Mouse (Mus musculus): ENCODE data around the gene 4930455H04Rik. TPM values are rescaled to one million over a fixed set of nuclear protein-coding genes. Genes with fewer than 3 reads are reported as not detected.

Gene 4930455H04Rik
- polyA plus RNA-seq, 1 experiment from 2014 or later, result not detected

- Histone ChIP-seq H3K9ac (replicated peaks; ENCODE audit: low read length) (no peak overlapping the region), H3K36me3 (ENCODE audit: insufficient read depth, low read length) (no peaks in the 10 kb centered on the region), H3K4me2 (replicated peaks; ENCODE audit: low read depth, low read length) (no peak overlapping the region), H3K9me3 (ENCODE audit: low read length) (no peaks in the 10 kb centered on the region), H3K4me1 (ENCODE audit: insufficient read depth, low read length) (no peaks in the 10 kb centered on the region), H3K4me3 (ENCODE audit: low read length) (no peak overlapping the region), H3K27ac (ENCODE audit: low read length) (no peak overlapping the region), H3K27me3 (ENCODE audit: insufficient read depth, low read length) (no peaks in the 10 kb centered on the region)
- ATAC-seq (ENCODE audit: low FRiP score, low TSS enrichment), result no peak
- 81% methylated on average over 7 of the region's 7 CpGs for WGBS
These were observed 53.8 kb downstream of the 4930455H04Rik start for GRCm38 (mm10) chr3:117021907-117022306.

DNA sequence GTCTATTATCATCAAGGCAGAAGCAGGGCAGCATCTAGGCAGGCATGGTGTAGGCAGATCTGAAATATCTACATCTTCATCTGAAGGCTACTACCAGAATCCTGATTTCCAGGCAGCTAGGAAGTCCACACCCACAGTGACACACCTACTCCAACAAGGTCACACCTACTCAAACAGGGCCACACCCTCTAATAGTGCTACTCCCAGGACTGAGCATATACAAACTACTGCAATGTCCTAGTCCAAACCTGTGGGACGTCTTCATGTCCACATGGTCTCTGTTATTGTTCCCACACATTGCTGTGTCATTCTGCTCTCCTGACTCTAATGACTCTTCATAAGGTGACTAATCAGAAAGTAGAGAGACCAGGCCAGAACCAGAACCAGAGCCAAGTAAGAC lies 56.0 kb downstream of the 4930455H04Rik start:
- Histone ChIP-seq H3K4me1 (ENCODE audit: insufficient read depth, low read length) (no peaks in the 10 kb centered on the region), H3K36me3 (ENCODE audit: insufficient read depth, low read length) (no peaks in the 10 kb centered on the region), H3K4me2 (replicated peaks; ENCODE audit: low read depth, low read length) (no peak overlapping the region), H3K4me3 (ENCODE audit: low read length) (no peak overlapping the region), H3K9ac (replicated peaks; ENCODE audit: low read length) (no peak overlapping the region), H3K27me3 (ENCODE audit: insufficient read depth, low read length) (no peaks in the 10 kb centered on the region), H3K27ac (ENCODE audit: low read length) (no peak overlapping the region), H3K9me3 (ENCODE audit: low read length) (no peaks in the 10 kb centered on the region)
- 58% methylated on average over 1 of the region's 1 CpGs for WGBS
- ATAC-seq (ENCODE audit: low FRiP score, low TSS enrichment), result no peak

DNA sequence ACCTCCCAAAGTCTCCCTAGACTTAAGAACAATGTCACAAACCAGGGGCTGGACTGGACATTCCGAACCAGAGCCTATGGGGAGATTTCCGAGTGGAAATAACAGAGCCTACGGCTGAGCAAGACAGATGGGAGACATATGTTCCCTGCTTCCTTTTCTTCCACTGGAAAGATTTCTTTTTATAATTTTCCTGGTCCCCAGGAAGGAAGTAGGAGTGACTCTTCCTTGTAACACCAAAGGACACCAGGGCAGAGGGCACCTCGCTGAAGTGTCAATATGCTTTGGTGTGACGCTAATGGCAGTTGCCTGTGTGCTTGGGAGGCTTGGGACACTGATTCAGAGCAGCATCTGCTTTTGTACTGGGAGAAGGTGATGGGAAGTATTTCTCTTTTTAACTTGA lies 56.5 kb downstream of the 4930455H04Rik start:
- H3K4me1 ChIP-seq (ENCODE audit: insufficient read depth, low read length), result no peaks in the 10 kb centered on the region
- 60% methylated on average over 5 of the region's 5 CpGs for WGBS
- ATAC-seq (ENCODE audit: low FRiP score, low TSS enrichment), result no peak
- H3K4me2 ChIP-seq (replicated peaks; ENCODE audit: low read depth, low read length), result no peak overlapping the region
- H3K9ac ChIP-seq (replicated peaks; ENCODE audit: low read length), result no peak overlapping the region
- no peaks in the 10 kb centered on the region for H3K27me3 ChIP-seq (ENCODE audit: insufficient read depth, low read length)
- no peaks in the 10 kb centered on the region for H3K36me3 ChIP-seq (ENCODE audit: insufficient read depth, low read length)
- H3K27ac ChIP-seq (ENCODE audit: low read length), result no peak overlapping the region
- no peak overlapping the region for H3K4me3 ChIP-seq (ENCODE audit: low read length)
- H3K9me3 ChIP-seq (ENCODE audit: low read length), result no peaks in the 10 kb centered on the region

GRCm38 (mm10) chr3:117025421-117025820 lies 57.4 kb downstream of the 4930455H04Rik start:
- Histone ChIP-seq H3K9ac (replicated peaks; ENCODE audit: low read length) (no peak overlapping the region), H3K9me3 (ENCODE audit: low read length) (no peaks in the 10 kb centered on the region), H3K4me3 (ENCODE audit: low read length) (no peak overlapping the region), H3K4me1 (ENCODE audit: insufficient read depth, low read length) (no peaks in the 10 kb centered on the region), H3K4me2 (replicated peaks; ENCODE audit: low read depth, low read length) (no peak overlapping the region), H3K27ac (ENCODE audit: low read length) (no peak overlapping the region), H3K27me3 (ENCODE audit: insufficient read depth, low read length) (no peaks in the 10 kb centered on the region), H3K36me3 (ENCODE audit: insufficient read depth, low read length) (no peaks in the 10 kb centered on the region)
- 51% methylated on average over 3 of the region's 3 CpGs for WGBS
- no peak for ATAC-seq (ENCODE audit: low FRiP score, low TSS enrichment)

Other genes starting within 250 kb of the 4930455H04Rik start
- 18.1 and 20.6 TPM in 2 replicates for gene Agl, start 160.1 kb upstream of the 4930455H04Rik start, polyA plus RNA-seq (2015; fragmentation: Nextera tagmentation; extraction: Ambion mirVana)
- 22.4 and 28.1 TPM in 2 replicates for gene Frrs1, start 108.8 kb upstream of the 4930455H04Rik start, polyA plus RNA-seq (2015; fragmentation: Nextera tagmentation; extraction: Ambion mirVana)
- 2.5 and 2.8 TPM in 2 replicates for gene Palmd, start 720 bp downstream of the 4930455H04Rik start, polyA plus RNA-seq (2015; fragmentation: Nextera tagmentation; extraction: Ambion mirVana)